Mouse (Mus musculus) stomach, embryonic 16.5 days (tissue): ENCODE data around the gene Slc38a11. TPM values are rescaled to one million over a fixed set of nuclear protein-coding genes. Genes with fewer than 3 reads are reported as not detected.

Source experiments
- ATAC-seq: fragments of 200-750 bp; cut with Nextera tagmentation; 2 replicates; pipeline ENCODE4 v1.8.0; 2017; ENCODE audit warnings: moderate number of reproducible peaks, moderate TSS enrichment; ENCODE audit not compliant: insufficient read depth, low FRiP score
- H3K27ac ChIP-seq: fragments of 300-500 bp; sonication (generic); 2 replicates; pipeline ENCODE4 v1.5.1; 2014; ENCODE audit warnings: low read length
- H3K27me3 ChIP-seq: fragments of 300-500 bp; sonication (generic); 2 replicates; pipeline ENCODE4 v1.6.1; 2014; ENCODE audit warnings: low read length, control low read depth, mixed read lengths; ENCODE audit not compliant: control insufficient read depth, insufficient read depth
- H3K36me3 ChIP-seq: fragments of 300-500 bp; sonication (generic); 2 replicates; pipeline ENCODE4 v1.6.1; 2014; ENCODE audit warnings: low read length; ENCODE audit not compliant: control insufficient read depth, insufficient read depth
- H3K4me1 ChIP-seq: fragments of 300-500 bp; sonication (generic); 2 replicates; pipeline ENCODE4 v1.6.1; 2014; ENCODE audit warnings: low read length, control low read depth, mixed read lengths; ENCODE audit not compliant: control insufficient read depth, insufficient read depth
- H3K4me2 ChIP-seq: fragments of 300-500 bp; sonication (generic); 2 replicates; pipeline ENCODE4 v1.6.1; 2014; ENCODE audit warnings: low read depth, low read length, mixed read lengths
- H3K4me3 ChIP-seq: fragments of 300-500 bp; sonication (generic); replicated peaks from 2 replicates; pipeline ENCODE4 v1.5.1; 2014; ENCODE audit warnings: mild to moderate bottlenecking, low read length
- H3K9ac ChIP-seq: fragments of 300-500 bp; sonication (generic); 2 replicates; pipeline ENCODE4 v1.6.1; 2014; ENCODE audit warnings: low read length
- H3K9me3 ChIP-seq: fragments of 300-500 bp; sonication (generic); replicated peaks from 2 replicates; pipeline ENCODE4 v1.6.1; 2016; ENCODE audit warnings: low read length, control low read depth; ENCODE audit not compliant: control insufficient read depth
- WGBS: fragments of 180-500 bp; shearing (Covaris S2); extraction: QIAGEN DNeasy Blood & Tissue Kit; methylation state at CpG from one replicate; pipeline ENCODE4 v1.1.7; 2014; 5-methylcytosine and 5-hydroxymethylcytosine counted together
- polyA plus RNA-seq: library from polyadenylated mRNA; unstranded; fragments of >200 nt; fragmentation: Nextera tagmentation; extraction: Ambion mirVana; gene quantifications from 2 replicates; pipeline ENCODE4 v1.2.1, GENCODE M21; 2015

Slc38a11 gene
- polyA plus RNA-seq, 1 experiment from 2014 or later: 0.62 TPM

DNA sequence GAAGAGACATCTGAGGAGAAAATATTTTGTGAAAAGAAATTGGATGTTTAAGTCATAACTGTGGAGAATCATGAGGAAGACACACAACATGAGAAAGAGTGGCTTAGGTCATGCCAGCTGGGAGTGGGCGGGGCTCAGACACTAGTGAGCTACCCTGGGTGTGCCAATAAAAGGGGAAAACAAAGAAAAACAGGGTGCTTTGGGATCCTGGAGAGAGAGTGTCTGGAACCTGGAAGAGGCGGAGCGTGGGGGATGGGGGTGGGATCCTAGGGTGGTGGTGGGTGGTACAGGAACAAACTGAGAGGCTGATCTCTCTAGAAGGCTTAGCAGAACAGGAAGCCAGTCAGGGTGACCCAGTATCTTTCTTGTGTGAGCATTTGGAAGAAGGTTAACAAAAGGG lies 23.0 kb downstream of the Slc38a11 start:
- Histone ChIP-seq H3K27me3 (no peaks in the 10 kb centered on the region), H3K4me2 (no peak overlapping the region), H3K9ac (no peak overlapping the region), H3K4me3 (no peak overlapping the region), H3K36me3 (no peaks in the 10 kb centered on the region), H3K4me1 (0 out of 2 replicates have a peak, but pooled peaks cover 2% of the 10 kb centered on the region), H3K9me3 (no peaks in the 10 kb centered on the region), H3K27ac (no peak overlapping the region)
- no peak for ATAC-seq
- WGBS: 81% methylated on average over 3 of the region's 3 CpGs

DNA sequence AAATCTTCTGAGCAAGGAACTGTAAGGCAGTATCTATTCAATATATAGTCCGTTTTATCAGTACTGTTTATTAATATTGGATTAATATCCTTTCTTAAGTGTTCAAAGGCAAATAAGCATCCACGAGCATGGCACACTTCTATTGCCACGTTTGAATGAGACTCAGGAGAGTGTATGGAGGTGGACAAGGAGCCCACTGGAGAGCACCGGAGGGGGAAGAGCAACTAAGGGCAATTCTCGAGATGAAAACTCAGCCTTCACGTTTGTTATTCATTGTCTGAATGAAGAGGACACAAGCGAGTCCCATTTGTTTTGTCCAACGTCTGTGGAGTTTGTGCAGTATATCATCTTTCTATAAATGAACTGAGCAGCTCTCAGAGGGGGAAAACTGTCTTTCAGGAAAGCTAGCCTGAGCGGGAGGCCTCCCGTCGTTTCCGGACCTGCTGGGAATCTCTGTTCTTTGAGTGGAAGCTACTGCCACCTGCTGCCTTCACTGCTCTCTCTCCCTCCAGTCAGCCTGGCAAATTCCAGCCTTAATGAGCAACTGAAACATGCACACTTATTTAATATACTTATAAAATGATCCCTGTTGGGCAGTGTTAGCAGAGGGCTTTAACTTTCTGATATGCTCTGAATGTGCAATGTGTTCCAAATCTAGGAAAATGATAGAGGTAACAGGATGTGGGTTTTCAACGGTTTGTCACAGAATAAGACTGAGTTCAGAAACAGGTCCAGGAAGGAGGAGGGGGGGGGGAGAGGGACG lies 26.3 kb downstream of the Slc38a11 start:
- Histone ChIP-seq H3K4me3 (no peak overlapping the region), H3K9me3 (no peaks in the 10 kb centered on the region), H3K4me1 (peaks cover 5% of the 10 kb centered on the region; the same call in 1 of the 2 replicates), H3K4me2 (no peak overlapping the region), H3K36me3 (no peaks in the 10 kb centered on the region), H3K27me3 (no peaks in the 10 kb centered on the region), H3K27ac (no peak overlapping the region), H3K9ac (peak overlapping the region; percentile 39; the same call in 1 of the 2 replicates)
- ATAC-seq: no peak
- 20% methylated on average over 14 of the region's 14 CpGs for WGBS

DNA sequence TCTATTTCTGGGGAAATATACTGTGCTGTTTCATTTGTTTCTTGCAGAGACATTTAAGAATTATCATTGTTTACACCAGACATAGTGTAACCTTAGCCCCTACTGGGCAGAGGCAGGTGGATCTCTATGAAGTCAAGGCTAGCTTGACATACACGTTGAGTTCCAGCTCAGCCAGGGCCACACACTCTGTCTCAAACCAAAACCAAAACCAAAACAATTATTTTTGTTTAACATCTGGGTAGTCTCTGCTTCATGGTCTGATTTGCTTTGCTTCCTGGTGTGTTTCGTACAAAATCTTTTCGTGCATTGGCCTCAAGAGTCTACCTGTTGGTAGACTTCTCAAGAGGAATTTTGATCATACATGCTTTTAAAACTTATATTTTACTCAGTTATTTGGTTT lies 27.2 kb downstream of the Slc38a11 start:
- Histone ChIP-seq H3K4me3 (no peak overlapping the region), H3K36me3 (no peaks in the 10 kb centered on the region), H3K4me2 (no peak overlapping the region), H3K9ac (no peak overlapping the region), H3K27ac (no peak overlapping the region), H3K27me3 (no peaks in the 10 kb centered on the region), H3K9me3 (no peaks in the 10 kb centered on the region), H3K4me1 (peaks cover 5% of the 10 kb centered on the region; the same call in 1 of the 2 replicates)
- 85% methylated on average over 3 of the region's 3 CpGs for WGBS
- no peak for ATAC-seq

DNA sequence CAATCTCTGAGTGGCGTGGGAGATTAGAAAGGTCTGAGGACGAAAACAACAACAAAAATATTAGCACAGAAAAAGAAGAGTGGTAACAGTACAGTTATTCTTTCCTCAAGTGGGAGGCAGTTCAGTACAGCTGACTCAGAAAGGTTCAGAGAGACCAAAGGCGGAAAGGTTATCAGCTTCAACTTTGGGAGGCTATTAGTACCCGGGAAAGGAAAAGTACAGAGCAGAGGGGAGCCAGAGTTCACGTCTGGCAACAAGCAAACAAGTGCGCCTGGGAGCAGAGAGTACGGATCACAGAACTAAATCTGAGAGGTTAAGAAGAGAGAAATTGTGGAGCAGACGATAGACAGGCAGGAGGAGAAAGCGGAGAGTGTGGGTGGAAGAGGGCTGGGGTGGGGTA lies 29.7 kb downstream of the Slc38a11 start:
- Histone ChIP-seq H3K4me1 (peaks cover 5% of the 10 kb centered on the region; the same call in 1 of the 2 replicates), H3K9me3 (no peaks in the 10 kb centered on the region), H3K27me3 (no peaks in the 10 kb centered on the region), H3K9ac (no peak overlapping the region), H3K4me3 (no peak overlapping the region), H3K4me2 (no peak overlapping the region), H3K27ac (no peak overlapping the region), H3K36me3 (no peaks in the 10 kb centered on the region)
- 55% methylated on average over 9 of the region's 9 CpGs for WGBS
- ATAC-seq: no peak

DNA sequence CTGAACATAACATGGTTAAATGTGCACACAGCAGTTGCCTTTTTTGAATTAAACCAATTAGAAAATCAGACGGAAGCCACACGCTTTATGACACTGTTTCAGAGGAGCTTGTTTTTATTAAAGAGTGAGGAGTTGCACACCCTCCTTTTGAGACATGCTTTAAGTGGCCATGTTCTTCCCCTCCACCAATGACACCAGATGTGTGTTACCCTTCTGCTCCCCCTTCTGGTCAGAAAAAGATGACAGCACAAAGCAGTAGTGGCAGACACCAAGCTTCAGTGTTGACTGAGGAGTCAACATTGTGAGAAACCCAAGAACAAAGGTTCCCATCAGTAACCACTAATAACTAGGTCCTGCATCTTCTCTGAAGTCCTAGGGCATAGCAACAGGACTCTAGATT lies 32.5 kb downstream of the Slc38a11 start:
- no peak overlapping the region for H3K4me2 ChIP-seq
- no peak for ATAC-seq
- H3K9me3 ChIP-seq: no peaks in the 10 kb centered on the region
- peaks cover 3% of the 10 kb centered on the region; the same call in 1 of the 2 replicates for H3K4me1 ChIP-seq
- no peaks in the 10 kb centered on the region for H3K36me3 ChIP-seq
- no peaks in the 10 kb centered on the region for H3K27me3 ChIP-seq
- H3K9ac ChIP-seq: no peak overlapping the region
- WGBS: 66% methylated on average over 2 of the region's 2 CpGs
- H3K27ac ChIP-seq: no peak overlapping the region
- H3K4me3 ChIP-seq: no peak overlapping the region

DNA sequence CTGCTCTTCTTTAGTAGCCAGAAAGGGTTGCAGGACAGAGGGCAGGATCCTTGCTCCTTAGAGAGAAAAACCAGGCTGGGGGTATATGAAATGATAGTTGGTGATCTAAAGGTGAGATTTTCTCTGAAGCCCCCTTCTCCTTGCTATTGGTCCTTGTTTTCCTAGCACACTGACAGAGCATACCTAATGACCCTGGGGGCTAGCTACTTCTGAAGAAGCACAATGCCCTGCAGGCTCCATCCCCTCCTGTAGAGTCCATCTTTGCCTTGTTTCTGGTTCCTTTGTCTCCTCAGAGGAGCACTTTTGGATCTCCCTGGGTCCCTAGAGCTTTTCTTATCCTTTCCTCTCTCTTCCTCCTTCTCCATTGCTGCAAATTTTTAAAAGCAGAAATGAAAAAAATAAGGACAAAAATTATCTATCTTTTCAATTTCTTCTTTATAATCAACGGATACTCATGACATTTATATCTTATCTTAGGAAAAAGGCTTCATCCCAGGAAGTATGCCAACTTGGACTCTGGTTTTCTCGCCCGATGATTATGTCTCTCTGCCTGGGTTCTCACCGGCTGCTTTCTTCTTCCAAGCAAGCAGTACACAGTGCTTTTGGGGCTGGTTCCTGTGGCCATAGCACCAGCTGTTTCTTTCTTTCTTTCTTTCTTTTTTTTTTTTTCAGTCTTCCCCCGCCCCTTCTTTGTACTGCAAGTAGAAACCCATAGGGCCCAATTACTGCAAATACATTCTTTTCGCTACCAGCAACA lies 41.7 kb downstream of the Slc38a11 start:
- Histone ChIP-seq H3K4me2 (no peak overlapping the region), H3K4me1 (no peaks in the 10 kb centered on the region), H3K27ac (no peak overlapping the region), H3K4me3 (no peak overlapping the region), H3K9ac (no peak overlapping the region), H3K36me3 (no peaks in the 10 kb centered on the region), H3K9me3 (no peaks in the 10 kb centered on the region), H3K27me3 (no peaks in the 10 kb centered on the region)
- no peak for ATAC-seq
- WGBS: 78% methylated on average over 6 of the region's 6 CpGs

DNA sequence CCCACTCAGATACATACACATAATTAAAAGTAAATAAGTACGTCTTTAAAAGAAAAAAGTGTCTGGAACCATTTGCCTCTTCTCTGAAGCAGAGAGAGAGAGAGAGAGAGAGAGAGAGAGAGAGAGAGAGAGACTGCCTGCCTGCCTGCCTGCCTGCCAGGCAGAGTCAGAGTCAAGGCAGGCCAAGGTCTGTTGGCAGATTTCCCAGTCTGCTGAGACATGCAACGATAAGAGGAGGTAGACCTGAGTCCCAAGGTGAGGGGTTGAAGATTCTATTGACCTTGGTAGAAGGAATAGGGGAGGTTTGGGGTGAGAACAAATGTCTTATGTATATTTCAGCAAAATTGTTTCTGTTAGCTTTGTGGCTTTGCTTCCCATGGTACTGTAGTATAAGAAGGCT lies 42.9 kb downstream of the Slc38a11 start:
- Histone ChIP-seq H3K9me3 (no peaks in the 10 kb centered on the region), H3K4me2 (no peak overlapping the region), H3K4me1 (no peaks in the 10 kb centered on the region), H3K27me3 (no peaks in the 10 kb centered on the region), H3K4me3 (no peak overlapping the region), H3K36me3 (no peaks in the 10 kb centered on the region), H3K9ac (no peak overlapping the region), H3K27ac (no peak overlapping the region)
- ATAC-seq: peak; percentile 71; the same call in 1 of the 2 replicates
- WGBS: 41% methylated on average over 2 of the region's 2 CpGs

DNA sequence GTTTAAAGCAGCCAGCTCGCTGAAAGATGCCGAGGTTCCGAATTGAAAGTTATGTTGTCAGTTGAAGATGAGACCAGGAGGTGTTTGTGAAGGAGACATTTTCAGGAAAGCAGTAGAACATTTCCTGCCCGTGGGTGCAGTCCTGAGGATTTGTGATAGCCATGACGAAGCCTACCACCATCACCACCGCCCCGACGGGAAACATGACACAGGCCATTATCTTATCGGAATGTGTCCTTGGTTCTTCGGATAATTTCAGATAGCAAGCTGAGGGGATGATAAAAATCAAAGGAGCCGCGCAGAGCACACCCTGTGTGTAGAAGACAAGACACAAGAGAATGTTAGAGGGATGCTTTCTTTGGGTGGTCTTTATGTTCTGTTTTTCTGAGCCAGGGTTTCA lies 47.1 kb downstream of the Slc38a11 start:
- H3K36me3 ChIP-seq: no peaks in the 10 kb centered on the region
- no peaks in the 10 kb centered on the region for H3K4me1 ChIP-seq
- no peak overlapping the region for H3K4me2 ChIP-seq
- no peak overlapping the region for H3K27ac ChIP-seq
- no peaks in the 10 kb centered on the region for H3K27me3 ChIP-seq
- ATAC-seq: no peak
- 80% methylated on average over 12 of the region's 12 CpGs for WGBS
- H3K4me3 ChIP-seq: no peak overlapping the region
- no peak overlapping the region for H3K9ac ChIP-seq
- no peaks in the 10 kb centered on the region for H3K9me3 ChIP-seq

DNA sequence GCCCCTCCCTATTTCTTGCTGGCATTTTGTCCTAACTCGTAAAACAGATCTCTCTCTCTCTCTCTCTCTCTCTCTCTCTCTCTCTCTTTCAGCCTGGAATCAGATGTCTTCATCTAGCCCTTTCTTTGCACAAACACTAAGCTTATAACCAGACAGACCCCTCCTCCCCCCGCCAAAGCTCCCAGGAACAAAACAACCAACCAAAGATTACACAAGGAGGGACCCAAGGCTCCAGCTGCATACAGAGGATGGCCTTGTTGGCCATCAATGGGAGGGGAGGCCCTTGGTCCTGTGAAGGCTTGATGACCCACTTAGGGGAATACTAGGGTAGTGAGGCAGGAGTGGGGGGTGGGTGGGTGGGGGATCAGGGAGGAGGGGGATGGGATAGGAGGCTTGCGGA lies 52.6 kb downstream of the Slc38a11 start:
- ATAC-seq: no peak
- Histone ChIP-seq H3K4me1 (no peaks in the 10 kb centered on the region), H3K27ac (no peak overlapping the region), H3K36me3 (no peaks in the 10 kb centered on the region), H3K4me2 (no peak overlapping the region), H3K4me3 (no peak overlapping the region), H3K27me3 (no peaks in the 10 kb centered on the region), H3K9me3 (no peaks in the 10 kb centered on the region), H3K9ac (no peak overlapping the region)
- 63% methylated on average over 3 of the region's 3 CpGs for whole genome bisulfite sequencing
